Mouse (Mus musculus) lung, adult 2 months (tissue): ENCODE measurements around the gene B9d2.

Experiments used
- CTCF ChIP-seq: fragments of 200-500 bp; IDR thresholded peaks from 2 replicates; pipeline ENCODE4 v1.5.1; 2011; ENCODE audit warnings: mild to moderate bottlenecking, low read length, control low read depth; ENCODE audit not compliant: insufficient read depth
- POLR2A ChIP-seq: fragments of 200-500 bp; IDR thresholded peaks from 2 replicates; pipeline ENCODE4 v1.6.1; 2011; ENCODE audit warnings: low read depth, mild to moderate bottlenecking, control low read depth, low read length, borderline replicate concordance; ENCODE audit errors: extremely low read depth

- TF ChIP-seq CTCF: no peak
- TF ChIP-seq POLR2A: no peak
Measured at GRCm38 (mm10) chr7:25675405-25675804, 5.2 kb upstream of the B9d2 start.
